In genomic region chr7:36317466-36318212, GRCm38 (mm10) we compare ENCODE assay signal across 8 mouse cellular contexts.
DNase-seq lines count a peak whose midpoint lies in the region; ATAC-seq and TF ChIP-seq lines count a peak whose summit lies in the region.

No protein-coding gene starts in this region.

- ATAC-seq in intestine, embryonic 15.5 days = peak; percentile 45

- WGBS in intestine, embryonic 15.5 days = 31% methylated on average over 3 of the region's 3 CpGs
- WGBS in cerebellum, adult 2 months = 17% methylated on average over 3 of the region's 3 CpGs

- DNase-seq in ovary, postnatal 10 days (ENCODE audit: low spot score) = peak; percentile 18
- no peak for DNase-seq in ovary, adult 18-20 months (ENCODE audit: low spot score)
- peak; percentile 58 to 85 for DNase-seq in gastrocnemius, postnatal 4 days (ENCODE audit: low spot score in 2 of 2)
- peak; percentile 71 for DNase-seq in testis, postnatal 10 days (ENCODE audit: low spot score)
- DNase-seq in cerebellum, adult 11-12 months = no peak
- no peak for DNase-seq in cerebellum, adult 2 months
- DNase-seq in left cerebral cortex, postnatal 10 days (ENCODE audit: extremely low spot score in 1 of 2, low spot score in 2 of 2) = no peak

- no peak overlapping the region for H3K4me2 ChIP-seq in intestine, embryonic 15.5 days (replicated peaks)

- H3K36me3 ChIP-seq in intestine, embryonic 15.5 days = no peaks in the 10 kb centered on the region

- TF ChIP-seq CTCF in cerebellum, adult 2 months (IDR thresholded peaks at IDR 0.05; ENCODE audit: borderline replicate concordance, insufficient read depth, low read depth, low read length) = no peak

- no peak overlapping the region for H3K4me3 ChIP-seq in intestine, embryonic 15.5 days (replicated peaks)
- H3K4me3 ChIP-seq in cerebellum, adult 2 months (replicated peaks; ENCODE audit: insufficient read depth, low read depth, low read length) = no peak overlapping the region

- H3K27ac ChIP-seq in intestine, embryonic 15.5 days = no peak overlapping the region
- H3K27ac ChIP-seq in cerebellum, adult 2 months (ENCODE audit: insufficient read depth, low read length) = no peak overlapping the region

- H3K9ac ChIP-seq in intestine, embryonic 15.5 days = no peak overlapping the region

- no peak for TF ChIP-seq POLR2A in cerebellum, adult 2 months (IDR thresholded peaks at IDR 0.05; ENCODE audit: borderline replicate concordance, insufficient read depth, low read length)

- H3K27me3 ChIP-seq in intestine, embryonic 15.5 days (replicated peaks) = no peaks in the 10 kb centered on the region
- no peaks in the 10 kb centered on the region for H3K27me3 ChIP-seq in cerebellum, adult 2 months (ENCODE audit: control insufficient read depth, insufficient read depth, low read length)

- no peaks in the 10 kb centered on the region for H3K9me3 ChIP-seq in intestine, embryonic 15.5 days

- H3K4me1 ChIP-seq in intestine, embryonic 15.5 days (replicated peaks) = peaks cover 7% of the 10 kb centered on the region
- no peaks in the 10 kb centered on the region for H3K4me1 ChIP-seq in cerebellum, adult 2 months (ENCODE audit: control insufficient read depth, insufficient read depth, low read length)

- intact Hi-C loops in left cerebral cortex, postnatal 10 days (cut with DNase I) = no loop called here

Comparison
In these comparisons a context has a peak if more than half of its experiments do, and no peak if none do; other contexts are left out.
1. DNase-seq: peak in ovary, postnatal 10 days (single experiment), gastrocnemius, postnatal 4 days (2 of 2) and testis, postnatal 10 days (single experiment); none in ovary, adult 18-20 months (single experiment), cerebellum, adult 11-12 months (single experiment), cerebellum, adult 2 months (0 of 2) and left cerebral cortex, postnatal 10 days (0 of 2).